Mouse (Mus musculus) midbrain, embryonic 14.5 days (tissue): Measurements from ENCODE around the gene Ogn. TPM values are rescaled to one million over a fixed set of nuclear protein-coding genes. Genes with fewer than 3 reads are reported as not detected.

Source experiments
- ATAC-seq: fragments of 200-750 bp; cut with Nextera tagmentation; 2 replicates; pipeline ENCODE4 v1.8.0; 2017; ENCODE audit warnings: moderate number of reproducible peaks, moderate library complexity; ENCODE audit not compliant: low FRiP score, low TSS enrichment
- DNase-seq: peaks from one replicate; pipeline ENCODE4 v3.0.0-alpha.2; 2015
- H3K27ac ChIP-seq: fragments of 300-500 bp; sonication (generic); replicated peaks from 2 replicates; pipeline ENCODE4 v1.5.1; 2014; ENCODE audit warnings: mild to moderate bottlenecking, low read depth, low read length, moderate library complexity
- H3K27me3 ChIP-seq: fragments of 300-500 bp; sonication (generic); 2 replicates; pipeline ENCODE4 v1.6.1; 2014; ENCODE audit warnings: low read length, control low read depth, mixed read lengths; ENCODE audit not compliant: control insufficient read depth, insufficient read depth
- H3K36me3 ChIP-seq: fragments of 300-500 bp; sonication (generic); 2 replicates; pipeline ENCODE4 v1.6.1; 2014; ENCODE audit warnings: low read length, control low read depth; ENCODE audit not compliant: control insufficient read depth, insufficient read depth
- H3K4me1 ChIP-seq: fragments of 300-500 bp; sonication (generic); 2 replicates; pipeline ENCODE4 v1.6.1; 2014; ENCODE audit warnings: mild to moderate bottlenecking, antibody characterized with exemption, low read length, control low read depth; ENCODE audit not compliant: control insufficient read depth, insufficient read depth
- H3K4me2 ChIP-seq: fragments of 300-500 bp; sonication (generic); 2 replicates; pipeline ENCODE4 v1.6.1; 2014; ENCODE audit warnings: mild to moderate bottlenecking, low read length, moderate library complexity
- H3K4me3 ChIP-seq: fragments of 300-500 bp; sonication (generic); replicated peaks from 2 replicates; pipeline ENCODE4 v1.5.1; 2014; ENCODE audit warnings: low read depth, low read length
- H3K9ac ChIP-seq: fragments of 300-500 bp; sonication (generic); replicated peaks from 2 replicates; pipeline ENCODE4 v1.6.1; 2014; ENCODE audit warnings: mild to moderate bottlenecking, low read length, moderate library complexity
- H3K9me3 ChIP-seq: fragments of 300-500 bp; sonication (generic); 2 replicates; pipeline ENCODE4 v1.6.1; 2016; ENCODE audit warnings: low read length, control low read depth, mixed read lengths; ENCODE audit not compliant: control insufficient read depth
- WGBS: fragments of 180-500 bp; shearing (Covaris S2); extraction: QIAGEN DNeasy Blood & Tissue Kit; methylation state at CpG from one replicate; pipeline ENCODE4 v1.1.7; 2014; 5-methylcytosine and 5-hydroxymethylcytosine counted together
- polyA plus RNA-seq: library from polyadenylated mRNA; unstranded; fragments of >200 nt; fragmentation: Nextera tagmentation; extraction: Ambion mirVana; gene quantifications from 2 replicates; pipeline ENCODE4 v1.2.1, GENCODE M21; 2014

The Ogn gene
- polyA plus RNA-seq, 1 experiment from 2014 or later, result 7.7 TPM

GRCm38 (mm10) chr13:49652481-49653179 lies 44.8 kb downstream of the Ogn start, which contains the start of the genes Cenpp and Nol8:
Gene Cenpp, minus strand, starts transcription at chr13:49652785.
Gene Nol8, plus strand, starts transcription at chr13:49653078.
- peak within 1 kb of the TSS; percentile 77 for H3K4me2 ChIP-seq
- peak; percentile 99 for ATAC-seq

DNA sequence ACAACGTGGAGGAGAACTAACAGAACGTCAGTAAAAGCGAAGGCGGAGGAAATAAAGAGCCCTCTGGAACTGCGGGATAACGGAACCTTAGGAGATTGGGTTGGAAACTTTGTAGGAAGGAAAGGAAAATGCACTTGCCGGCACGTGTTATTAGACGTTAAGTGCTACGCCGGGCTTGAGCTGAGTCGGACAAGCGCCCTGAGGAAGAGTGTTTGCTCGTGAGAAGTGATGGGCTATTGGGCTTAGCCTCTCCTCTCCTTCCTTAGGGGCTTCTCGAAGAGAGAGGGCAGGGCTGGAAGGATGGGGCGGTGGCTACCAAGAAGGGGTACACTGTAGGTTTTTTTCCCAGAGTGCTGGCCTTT lies 45.3 kb downstream of the Ogn start:
- DNase-seq, result no peak
- H3K27me3 ChIP-seq, result no peaks in the 10 kb centered on the region
- no peaks in the 10 kb centered on the region for H3K9me3 ChIP-seq
- peaks cover 15% of the 10 kb centered on the region for H3K36me3 ChIP-seq
- peak overlapping the region; percentile 56 for H3K4me3 ChIP-seq
- peaks cover 12% of the 10 kb centered on the region; the same call in 1 of the 2 replicates for H3K4me1 ChIP-seq
- peak; percentile 82 for ATAC-seq
- peak overlapping the region; percentile 71 for H3K4me2 ChIP-seq
- WGBS, result 0% methylated on average over 16 of the region's 16 CpGs
- H3K27ac ChIP-seq, result no peak overlapping the region
- peak overlapping the region; percentile 47 for H3K9ac ChIP-seq

More at GRCm38 (mm10) chr13:49652481-49653179, 44.8 kb downstream of the Ogn start, which contains the start of the genes Cenpp and Nol8:
- H3K4me3 ChIP-seq, result peak within 1 kb of the TSS; percentile 56
- under 1% methylated on average over 68 of the region's 68 CpGs for WGBS
- no peak within 1 kb of the TSS for H3K27ac ChIP-seq
- H3K36me3 ChIP-seq, result peaks cover 15% of the 10 kb centered on the region
- peaks cover 12% of the 10 kb centered on the region; the same call in 1 of the 2 replicates for H3K4me1 ChIP-seq
- H3K9ac ChIP-seq, result peak within 1 kb of the TSS; percentile 47
- peak; percentile 100 for DNase-seq
- no peaks in the 10 kb centered on the region for H3K9me3 ChIP-seq
- H3K27me3 ChIP-seq, result no peaks in the 10 kb centered on the region

Other genes starting within 250 kb of the Ogn start
- gene Ippk, start 186.8 kb upstream of the Ogn start, polyA plus RNA-seq, result 11.3 and 15.7 TPM in 2 replicates
- gene Tes3-ps, start 114.7 kb upstream of the Ogn start, polyA plus RNA-seq, result 0.53 and 0.78 TPM in 2 replicates
- gene Ecm2, start 103.2 kb upstream of the Ogn start, polyA plus RNA-seq, result 0.97 and 1.2 TPM in 2 replicates
- gene Aspn, start 63.6 kb upstream of the Ogn start, polyA plus RNA-seq, result 0.27 and 0.88 TPM in 2 replicates
- gene Omd, start 25.6 kb upstream of the Ogn start, polyA plus RNA-seq, result 0.30 TPM in 1 of 2 replicates, not detected in the other
- gene Cenpp, start 44.7 kb downstream of the Ogn start, polyA plus RNA-seq, result 7.4 and 9.6 TPM in 2 replicates
- gene Nol8, start 45.0 kb downstream of the Ogn start, polyA plus RNA-seq, result 18.0 and 22.4 TPM in 2 replicates
- gene Iars, start 74.1 kb downstream of the Ogn start, polyA plus RNA-seq, result 35.9 and 53.4 TPM in 2 replicates
- not detected in 2 replicates for gene Gm30302, start 191.0 kb downstream of the Ogn start, polyA plus RNA-seq